Mouse (Mus musculus) A20 (cell line): Measurements from ENCODE around the gene Epb41l2.

ENCODE experiments used
- DNase-seq: peaks from one replicate; pipeline ENCODE4 v3.0.0-alpha.2; 2011; ENCODE audit warnings: low read depth, low spot score

Epb41l2 gene

GRCm38 (mm10) chr10:25400076-25400475 lies 40.5 kb downstream of the Epb41l2 start:
- DNase-seq: peak; percentile 76

GRCm38 (mm10) chr10:25400646-25401045 lies 41.0 kb downstream of the Epb41l2 start:
- peak; percentile 66 for DNase-seq

GRCm38 (mm10) chr10:25401356-25401755 lies 41.8 kb downstream of the Epb41l2 start:
- DNase-seq: peak; percentile 63

- peak; percentile 79 for DNase-seq
These were observed 43.3 kb downstream of the Epb41l2 start for GRCm38 (mm10) chr10:25402886-25403285.

- peak; percentile 82 for DNase-seq
These were observed 44.5 kb downstream of the Epb41l2 start for GRCm38 (mm10) chr10:25403813-25404701.

- peak; percentile 69 for DNase-seq
These were observed 45.1 kb downstream of the Epb41l2 start for GRCm38 (mm10) chr10:25404702-25405098.

GRCm38 (mm10) chr10:25405551-25405950 lies 46.0 kb downstream of the Epb41l2 start:
- peak; percentile 78 for DNase-seq

- peak; percentile 70 for DNase-seq
These were observed 47.1 kb downstream of the Epb41l2 start for GRCm38 (mm10) chr10:25406695-25407094.

- no peak for DNase-seq
These were observed 48.6 kb downstream of the Epb41l2 start for GRCm38 (mm10) chr10:25408136-25408650.

- no peak for DNase-seq
These were observed 52.3 kb downstream of the Epb41l2 start for GRCm38 (mm10) chr10:25411836-25412373.

GRCm38 (mm10) chr10:25415188-25415717 lies 55.7 kb downstream of the Epb41l2 start:
- DNase-seq: peak; percentile 63

- no peak for DNase-seq
These were observed 57.1 kb downstream of the Epb41l2 start for GRCm38 (mm10) chr10:25416696-25417095.

GRCm38 (mm10) chr10:25426058-25426457 lies 66.5 kb downstream of the Epb41l2 start:
- peak; percentile 74 for DNase-seq

GRCm38 (mm10) chr10:25426814-25427213 lies 67.2 kb downstream of the Epb41l2 start:
- no peak for DNase-seq

GRCm38 (mm10) chr10:25427523-25427922 lies 67.9 kb downstream of the Epb41l2 start:
- no peak for DNase-seq

GRCm38 (mm10) chr10:25428658-25429057 lies 69.1 kb downstream of the Epb41l2 start:
- no peak for DNase-seq

- DNase-seq: no peak
These were observed 69.7 kb downstream of the Epb41l2 start for GRCm38 (mm10) chr10:25429346-25429745.

- DNase-seq: peak; percentile 43
These were observed 71.3 kb downstream of the Epb41l2 start for GRCm38 (mm10) chr10:25430862-25431261.

GRCm38 (mm10) chr10:25432351-25432750 lies 72.8 kb downstream of the Epb41l2 start:
- DNase-seq: no peak

GRCm38 (mm10) chr10:25432938-25433337 lies 73.3 kb downstream of the Epb41l2 start:
- DNase-seq: peak; percentile 87

GRCm38 (mm10) chr10:25433524-25433923 lies 73.9 kb downstream of the Epb41l2 start:
- peak; percentile 78 for DNase-seq

- peak; percentile 70 for DNase-seq
These were observed 74.9 kb downstream of the Epb41l2 start for GRCm38 (mm10) chr10:25434358-25435044.
